Mouse (Mus musculus): ENCODE data around the gene Krtap21-1.

DNA sequence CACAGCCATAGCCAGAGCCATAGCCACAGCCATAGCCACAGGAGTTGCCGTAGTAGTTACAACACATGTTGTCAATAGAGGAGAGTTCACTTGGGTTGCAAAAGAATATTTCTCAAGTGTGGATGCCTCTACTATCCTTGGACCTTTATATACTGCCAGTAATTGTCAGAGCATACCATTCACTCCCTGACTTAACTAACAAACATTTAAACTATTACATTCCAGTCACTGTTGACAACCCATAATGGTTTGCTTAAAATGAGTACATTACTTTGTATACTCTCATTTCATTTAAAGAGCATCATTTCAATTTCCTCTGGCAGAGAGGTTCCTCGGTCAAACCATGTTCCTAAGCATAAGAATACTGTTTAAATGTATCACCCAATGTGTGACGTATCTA lies 16.3 kb upstream of the Krtap21-1 start, which contains the start of gene Krtap6-2:
- TF ChIP-seq CTCF (IDR thresholded peaks at IDR 0.05; ENCODE audit: borderline replicate concordance, control insufficient read depth, extremely low read depth, insufficient read depth, low read length, poor library complexity) (no peak), POLR2A (IDR thresholded peaks at IDR 0.05; ENCODE audit: control insufficient read depth, extremely low read depth, insufficient read depth, low read length, poor library complexity) (no peak)

Measured in thymus, adult 2 months (tissue).